Mouse (Mus musculus) lung, postnatal 4 days (tissue): ENCODE measurements at regions not wholly inside any gene's neighbourhood (a gene's known extent, or its start where the extent isn't known, plus 50 kb on each side); places are given as distances from the start of the nearest gene placed in this dataset.

Source experiments
- DNase-seq, 2 experiments: peaks; one replicate each; pipeline ENCODE4 v3.0.0; 2021

GRCm38 (mm10) chr10:119052441-119053041 is 182.5 kb upstream of the Dyrk2 start:
- DNase-seq: no peak

- no peak for DNase-seq
These were observed 181.6 kb upstream of the Dyrk2 start for GRCm38 (mm10) chr10:119051598-119051997.

GRCm38 (mm10) chr10:119050017-119050685 is 180.1 kb upstream of the Dyrk2 start:
- DNase-seq: no peak

DNA sequence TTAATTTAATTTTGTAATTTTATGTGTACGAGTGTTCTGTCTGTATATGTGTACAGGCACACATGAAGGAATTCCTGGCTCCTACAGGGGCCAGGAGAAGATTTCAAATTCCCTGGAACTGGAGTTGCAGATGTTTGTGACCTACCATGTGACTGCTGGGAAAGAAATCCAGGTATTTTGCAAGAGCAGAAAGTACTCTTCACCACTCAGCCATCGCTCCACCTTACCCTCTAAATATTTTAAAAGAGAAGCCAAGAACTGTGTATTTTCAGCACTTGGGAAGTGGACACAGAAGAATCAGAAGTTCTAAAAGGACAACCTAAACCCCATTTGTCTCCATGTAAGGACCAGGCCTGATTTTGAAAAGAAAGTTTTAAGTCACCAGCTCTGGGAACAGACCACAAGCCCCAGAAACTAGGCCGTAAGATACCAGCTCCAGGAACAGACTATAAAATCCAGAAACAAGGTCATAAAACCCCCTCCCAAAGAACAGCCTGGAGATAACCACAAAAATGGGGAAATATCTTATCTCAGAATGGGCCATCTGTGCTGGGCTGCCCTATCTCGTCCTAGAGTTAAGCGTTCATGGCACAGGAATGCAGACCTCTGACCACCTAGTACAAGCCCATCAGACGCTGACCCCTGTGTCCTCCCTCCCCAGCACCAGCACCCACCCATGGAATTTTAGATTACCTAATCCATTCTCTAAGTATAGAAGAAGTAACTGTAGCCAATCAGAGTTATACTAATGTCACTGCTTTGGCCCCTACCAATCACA is 178.8 kb upstream of the Dyrk2 start:
- no peak for DNase-seq

DNA sequence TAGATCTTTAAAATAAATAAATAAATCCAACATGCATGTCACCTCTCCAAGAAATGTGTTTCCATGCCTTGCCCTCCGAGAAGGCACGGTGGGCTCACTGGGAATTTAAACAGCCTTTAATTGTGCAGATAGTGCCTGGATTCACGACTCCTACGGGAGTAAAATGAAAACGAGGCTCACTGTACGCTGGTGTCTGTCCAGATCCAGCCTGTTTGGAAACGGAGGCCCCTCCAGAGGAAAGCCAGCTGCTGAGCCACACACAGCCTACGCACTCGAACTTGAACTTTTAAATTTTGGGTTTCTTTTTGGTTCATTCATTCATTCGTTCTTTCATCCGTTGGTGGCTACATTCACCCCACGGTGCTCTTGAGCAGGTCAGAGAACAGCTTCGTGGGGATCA is 175.1 kb upstream of the Dyrk2 start:
- no peak for DNase-seq

DNA sequence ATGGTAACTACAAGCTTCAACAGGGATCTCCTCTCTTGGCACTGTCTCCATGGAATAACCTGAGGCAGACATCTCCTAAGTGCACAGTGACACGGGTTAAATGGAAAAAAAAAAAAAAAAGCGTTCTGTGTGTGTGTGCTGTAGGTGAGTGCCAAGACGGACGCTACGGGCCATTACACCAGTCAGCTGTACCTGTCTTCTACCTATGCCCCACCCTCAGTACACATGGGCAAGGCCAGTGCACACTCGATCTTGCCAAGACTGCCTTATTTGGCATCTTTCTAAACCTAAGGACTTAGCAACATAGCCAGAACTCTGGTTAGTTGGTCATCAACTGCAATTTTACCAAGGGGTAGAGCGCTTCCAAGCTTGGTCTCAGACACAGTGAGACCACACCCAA is 173.1 kb upstream of the Dyrk2 start:
- DNase-seq: no peak

GRCm38 (mm10) chr10:119040205-119040604 is 170.2 kb upstream of the Dyrk2 start:
- DNase-seq: no peak

GRCm38 (mm10) chr10:119039732-119040131 is 169.7 kb upstream of the Dyrk2 start:
- no peak for DNase-seq

DNA sequence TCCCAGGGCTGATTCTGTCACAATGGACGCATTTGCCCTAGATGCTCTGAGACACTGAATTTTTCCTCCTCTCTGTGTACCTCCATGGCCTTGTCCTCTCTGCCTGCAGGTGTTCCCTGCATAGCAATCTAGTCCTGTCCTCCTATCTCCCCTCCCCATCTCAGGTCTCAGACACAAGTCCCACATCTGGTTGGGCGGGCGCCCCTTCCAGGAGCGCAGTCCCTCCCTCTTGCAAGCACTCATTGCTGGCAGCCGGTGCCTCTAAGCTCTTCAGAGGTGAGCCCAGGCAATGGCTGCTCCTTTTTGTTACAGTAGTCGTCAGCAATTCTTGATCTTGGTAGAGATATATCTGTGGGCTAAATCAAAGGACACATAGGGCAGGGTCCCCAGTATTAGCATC is 169.0 kb upstream of the Dyrk2 start:
- DNase-seq: no peak

- DNase-seq: no peak
These were observed 167.8 kb upstream of the Dyrk2 start for GRCm38 (mm10) chr10:119037781-119038180.

- no peak for DNase-seq
These were observed 165.9 kb upstream of the Dyrk2 start for GRCm38 (mm10) chr10:119035863-119036262.

DNA sequence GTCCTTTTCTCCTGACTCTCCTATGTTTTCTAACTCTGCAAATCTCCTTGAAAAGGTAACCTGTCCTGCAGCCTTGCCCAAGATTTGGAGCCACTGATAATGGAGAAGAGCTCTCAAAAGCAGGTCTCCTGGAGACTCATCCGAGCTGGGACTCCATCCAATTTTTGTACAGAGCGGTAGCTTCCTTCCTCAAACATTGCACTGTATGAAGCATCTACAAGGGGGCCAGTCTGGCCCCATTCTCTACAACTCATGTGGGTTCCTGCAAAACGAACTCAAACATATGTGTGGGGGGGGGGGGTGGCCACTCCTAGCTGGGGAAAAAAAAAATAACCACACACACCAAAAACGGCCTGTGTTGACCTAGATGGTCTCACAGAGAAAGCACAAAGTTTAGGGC is 164.4 kb upstream of the Dyrk2 start:
- DNase-seq: no peak

- peak in 1 of 2 experiments; percentile 13 for DNase-seq
These were observed 161.6 kb upstream of the Dyrk2 start for GRCm38 (mm10) chr10:119031282-119032275.

GRCm38 (mm10) chr10:119028480-119029137 is 158.6 kb upstream of the Dyrk2 start:
- no peak for DNase-seq

GRCm38 (mm10) chr10:119027241-119027901 is 157.4 kb upstream of the Dyrk2 start:
- DNase-seq: no peak

DNA sequence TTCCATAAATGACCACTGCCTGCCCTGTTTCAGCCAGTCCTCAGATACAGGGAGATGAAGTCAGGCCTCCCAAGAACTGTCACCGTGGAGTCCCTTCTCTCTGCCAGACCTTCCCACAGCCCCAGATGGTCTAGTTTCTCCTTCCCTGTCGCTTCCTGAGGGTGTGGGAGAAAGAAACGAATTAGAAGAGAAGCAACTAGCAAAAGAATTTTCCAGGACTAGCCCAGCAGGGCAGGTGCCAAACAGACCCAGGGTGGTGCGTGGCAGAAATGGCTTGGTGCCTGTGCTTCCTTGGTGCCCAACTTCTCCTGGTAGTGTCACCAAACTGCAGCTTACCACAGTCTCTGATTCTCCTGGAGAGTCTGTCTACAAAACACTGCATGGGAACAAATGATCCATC is 156.3 kb upstream of the Dyrk2 start:
- DNase-seq: no peak

- no peak for DNase-seq
These were observed 154.4 kb upstream of the Dyrk2 start for GRCm38 (mm10) chr10:119024425-119024824.

DNA sequence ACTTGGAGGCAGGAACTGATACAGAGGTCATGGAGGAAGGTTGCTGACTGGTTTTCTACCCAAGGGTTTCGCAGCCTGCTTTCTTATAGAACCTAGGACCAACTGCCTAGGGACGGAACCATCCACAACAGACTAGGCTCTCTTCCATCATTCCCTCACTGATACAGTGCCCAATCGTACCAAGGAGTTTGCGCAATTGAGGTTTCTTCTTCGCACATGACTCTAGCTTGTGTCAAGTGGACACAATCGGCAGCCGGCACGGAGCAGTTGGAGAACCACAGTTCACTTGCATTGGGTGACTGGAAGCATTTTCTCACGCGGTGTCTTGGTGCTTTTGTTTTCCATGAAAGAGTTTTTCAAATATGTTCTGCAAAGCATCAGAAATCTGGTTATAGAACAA is 149.1 kb upstream of the Dyrk2 start:
- no peak for DNase-seq

DNA sequence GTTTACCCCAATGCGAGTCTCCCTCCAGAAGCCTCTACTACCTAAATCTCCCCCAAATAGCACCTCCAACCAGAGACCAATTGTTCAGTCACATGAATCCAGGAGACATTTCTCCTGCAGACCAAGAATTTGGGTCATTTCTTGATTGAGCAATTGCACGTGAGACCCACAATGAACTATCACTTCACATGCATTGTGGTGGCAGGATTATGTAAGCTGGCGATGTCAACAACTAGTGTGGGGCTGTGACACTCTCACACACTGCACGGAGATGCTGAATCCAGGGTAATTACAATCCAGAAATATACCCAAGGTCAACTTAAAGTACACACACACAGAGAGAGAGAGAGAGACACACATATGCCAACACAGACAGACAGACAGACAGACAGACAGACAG is 148.5 kb upstream of the Dyrk2 start:
- DNase-seq: no peak

GRCm38 (mm10) chr10:119016104-119016503 is 146.1 kb upstream of the Dyrk2 start:
- DNase-seq: no peak

DNA sequence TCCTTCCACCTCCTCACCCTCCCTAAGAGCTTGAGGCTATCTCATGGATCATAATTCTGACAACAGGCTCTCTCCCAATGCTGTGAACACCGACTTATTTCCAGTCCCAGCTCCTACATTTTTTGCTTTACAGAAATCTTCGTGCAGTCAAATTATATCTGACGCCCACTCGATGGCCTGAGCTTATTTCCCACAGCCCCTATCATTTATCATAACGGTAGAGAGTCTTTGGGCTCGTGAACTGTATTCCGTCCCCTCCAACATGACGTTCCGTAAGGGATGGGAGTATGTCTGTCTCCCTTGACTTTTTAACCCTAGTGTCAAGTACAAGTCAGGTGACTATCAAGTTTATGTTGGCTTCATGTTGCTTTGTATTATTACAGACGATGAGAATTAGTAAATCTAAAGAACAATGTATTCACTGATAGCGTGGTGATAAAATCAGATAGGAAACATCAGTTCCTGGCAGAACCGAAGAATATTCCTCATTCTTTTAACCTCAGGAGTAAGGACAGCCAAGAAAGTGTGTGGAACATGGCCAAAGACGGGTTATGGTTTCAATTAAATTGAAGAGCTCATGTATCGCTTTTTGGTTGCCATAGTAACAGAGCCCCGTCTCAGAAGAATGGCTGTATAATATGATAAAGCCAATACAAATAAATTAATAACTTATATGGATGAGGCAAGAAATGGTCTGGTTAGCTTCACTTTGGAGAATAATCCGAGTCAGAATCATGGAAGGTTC is 145.5 kb upstream of the Dyrk2 start:
- DNase-seq: no peak
